Mouse (Mus musculus): Measurements from ENCODE around the gene Akap17b. TPM values are rescaled to one million over a fixed set of nuclear protein-coding genes. Genes with fewer than 3 reads are reported as not detected.
"Not testable (repeated sequence)": the region's sequence is repeated elsewhere in the genome, so short reads cannot be mapped to it uniquely, and the experiment has no call there.

Akap17b gene
- total RNA-seq (2021): 1 to 10 TPM; 1.8 to 1.9 TPM
- long read RNA-seq, experiment 1: 0 reads
- long read RNA-seq, experiment 2, full-length matches to known transcripts: 1 of 2 reads
- long read RNA-seq, experiment 2, partial matches to known transcripts: 0 of 2 reads
- long read RNA-seq, experiment 2, other reads (novel, unspliced or antisense): 1 of 2 reads

DNA sequence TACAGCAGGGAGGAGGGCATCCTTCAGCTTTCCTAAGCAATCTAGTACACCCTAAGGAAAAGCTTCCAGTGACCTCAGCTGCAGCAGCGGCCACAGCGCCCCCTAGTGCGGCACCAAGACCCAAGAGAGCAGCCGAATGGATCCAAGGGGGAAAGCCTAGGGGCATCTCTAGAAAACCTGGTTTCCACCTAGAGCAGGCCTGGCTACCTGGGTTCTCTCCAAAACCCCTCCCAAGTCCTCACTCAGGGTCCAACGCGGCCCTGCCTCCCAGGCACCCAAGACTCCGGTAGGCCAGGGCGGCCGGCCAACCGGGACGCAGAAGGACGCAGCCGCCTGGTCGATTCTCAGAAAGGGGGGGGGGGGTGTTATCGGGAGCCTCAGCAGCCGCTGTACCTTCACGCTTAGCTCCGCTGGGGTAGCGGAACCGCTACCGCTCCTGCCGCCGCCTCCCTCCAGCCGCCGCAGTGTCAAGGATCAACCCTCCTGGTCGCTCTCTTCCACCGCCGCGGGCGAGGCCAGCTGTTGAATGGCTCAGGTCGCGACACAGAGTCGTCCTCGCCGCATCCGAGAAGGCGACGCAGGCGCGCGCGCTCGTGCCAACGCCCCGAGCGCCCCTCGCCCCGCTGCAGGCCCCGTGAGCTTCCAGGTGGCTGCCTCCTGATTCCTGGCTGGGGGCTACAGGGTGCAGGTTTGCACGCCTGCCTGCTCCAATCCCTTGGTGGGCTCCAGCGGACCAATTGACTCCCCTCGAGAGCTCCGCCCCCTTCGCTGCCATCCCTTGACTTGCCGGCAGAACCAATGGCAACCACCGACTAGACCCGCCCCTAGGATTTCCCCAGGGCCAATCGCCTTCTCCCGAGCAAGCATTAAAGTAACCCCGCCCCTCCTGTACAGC is at the start of gene Akap17b:
Gene Akap17b (minus strand): TSS at position 739 of the 895 bp plus-strand sequence.
- peak; percentile 76 for DNase-seq (ENCODE audit: low spot score)

GRCm38 (mm10) chrX:36691365-36691764 is 46.2 kb upstream of the Akap17b start:
- DNase-seq (ENCODE audit: low spot score): no peak

DNA sequence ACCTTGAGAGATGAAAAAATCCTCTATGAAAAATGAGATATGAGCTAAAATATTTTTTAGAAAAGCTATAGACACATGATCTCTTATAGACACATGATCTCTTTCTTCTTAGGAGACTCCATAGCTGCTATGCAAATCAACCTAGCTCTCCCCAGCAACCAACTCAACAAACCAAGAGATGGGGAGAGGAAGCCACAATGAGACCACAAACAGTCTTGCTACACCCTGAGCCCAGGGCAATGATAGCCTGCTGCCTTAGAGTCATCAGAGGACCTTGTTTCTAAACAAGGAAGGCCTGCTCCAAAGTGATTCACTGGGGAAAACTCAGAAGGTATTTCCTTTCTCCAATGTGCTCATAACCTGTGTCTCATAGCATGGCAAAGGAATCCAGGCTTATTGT is 44.5 kb upstream of the Akap17b start:
- no peak for DNase-seq (ENCODE audit: low spot score)

GRCm38 (mm10) chrX:36676836-36677235 is 31.6 kb upstream of the Akap17b start:
- no peak for DNase-seq (ENCODE audit: low spot score)

- no peak for DNase-seq (ENCODE audit: low spot score)
Measured at GRCm38 (mm10) chrX:36672708-36673107, 27.5 kb upstream of the Akap17b start.

DNA sequence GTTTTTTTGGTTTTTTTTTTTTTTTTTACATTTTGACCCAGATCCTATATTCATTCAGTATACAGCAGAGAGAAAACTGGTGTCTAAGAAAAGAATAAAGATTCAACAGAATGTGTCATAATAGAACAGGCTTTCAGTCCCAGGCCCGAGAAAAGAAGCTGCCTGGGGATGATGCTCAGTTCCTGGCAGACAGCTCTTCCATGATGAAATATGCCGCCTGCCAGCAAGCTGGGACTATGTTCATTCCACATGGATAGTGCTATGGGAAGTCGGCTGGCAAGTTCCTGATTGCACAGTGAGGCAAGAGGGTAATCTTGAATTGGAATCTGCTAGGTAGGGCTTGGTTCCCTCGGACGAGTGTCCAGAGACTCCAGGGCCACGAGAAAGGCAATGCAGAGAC is 5.1 kb downstream of the Akap17b start:
- no peak for DNase-seq (ENCODE audit: low spot score)

DNA sequence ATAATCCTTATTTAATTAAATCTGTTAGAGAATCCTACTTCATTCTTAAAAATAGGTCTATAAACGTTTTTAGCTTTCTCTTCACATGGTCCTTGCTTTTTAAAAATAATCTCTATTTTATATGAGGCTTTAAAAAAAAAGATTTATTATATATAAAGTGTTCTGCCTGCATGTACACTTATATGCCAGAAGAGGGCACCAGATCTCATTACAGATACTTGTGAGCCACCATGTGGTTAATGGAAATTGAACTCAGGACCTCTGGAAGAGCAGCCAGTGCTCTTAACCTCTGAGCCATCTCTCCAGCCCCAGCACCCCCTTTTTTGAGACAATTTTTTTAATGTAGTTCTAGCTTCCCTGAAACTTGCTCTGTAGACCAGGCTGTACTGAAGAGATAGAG is 14.4 kb downstream of the Akap17b start:
- DNase-seq (ENCODE audit: low spot score): no peak

DNA sequence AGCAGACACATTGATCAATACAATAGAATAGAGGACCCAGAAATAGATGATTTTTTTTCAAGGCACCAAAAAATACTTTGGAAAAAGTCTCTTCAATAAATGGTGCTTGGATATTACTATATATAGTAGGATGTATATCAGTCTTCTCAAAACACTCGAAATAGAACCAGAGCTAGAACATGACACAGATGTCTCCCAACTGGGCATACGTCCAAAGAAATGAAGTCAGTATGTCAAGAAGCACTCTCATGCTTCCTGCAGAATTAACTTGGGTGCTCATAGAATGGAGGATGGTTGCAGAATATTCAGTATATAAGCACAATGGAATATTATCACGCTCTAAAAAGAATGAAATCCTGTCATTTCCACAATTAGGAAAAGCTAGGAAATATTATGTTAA is 17.1 kb downstream of the Akap17b start:
- no peak for DNase-seq (ENCODE audit: low spot score)

- DNase-seq (ENCODE audit: low spot score): no peak
Measured at GRCm38 (mm10) chrX:36609117-36609516, 36.1 kb downstream of the Akap17b start.

- DNase-seq (ENCODE audit: low spot score): no peak
Measured at GRCm38 (mm10) chrX:36604040-36604439, 41.2 kb downstream of the Akap17b start.

- no peak for DNase-seq (ENCODE audit: low spot score)
Measured at GRCm38 (mm10) chrX:36602926-36603325, 42.3 kb downstream of the Akap17b start.

DNA sequence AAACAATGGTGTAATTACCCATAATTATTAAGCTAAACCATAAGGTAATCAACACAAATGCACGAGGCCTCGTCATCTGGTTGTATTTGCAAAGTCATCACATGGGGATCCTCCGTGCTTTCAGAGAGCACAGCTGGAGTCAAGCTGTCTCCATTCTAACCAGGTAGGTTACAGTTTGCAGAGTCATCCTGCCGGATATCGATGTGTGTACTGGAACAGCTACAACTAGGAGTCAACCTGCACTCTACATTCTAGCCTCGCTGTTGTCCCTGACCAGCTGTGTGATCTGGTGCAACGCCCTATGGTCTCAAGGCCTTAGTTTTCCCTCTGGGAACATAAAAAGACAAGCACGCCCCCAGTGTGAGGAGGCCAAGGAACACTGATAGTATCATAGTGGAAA is 45.1 kb downstream of the Akap17b start:
- DNase-seq (ENCODE audit: low spot score): peak; percentile 9

- DNase-seq (ENCODE audit: low spot score): no peak
Measured at GRCm38 (mm10) chrX:36599656-36600055, 45.5 kb downstream of the Akap17b start.

DNA sequence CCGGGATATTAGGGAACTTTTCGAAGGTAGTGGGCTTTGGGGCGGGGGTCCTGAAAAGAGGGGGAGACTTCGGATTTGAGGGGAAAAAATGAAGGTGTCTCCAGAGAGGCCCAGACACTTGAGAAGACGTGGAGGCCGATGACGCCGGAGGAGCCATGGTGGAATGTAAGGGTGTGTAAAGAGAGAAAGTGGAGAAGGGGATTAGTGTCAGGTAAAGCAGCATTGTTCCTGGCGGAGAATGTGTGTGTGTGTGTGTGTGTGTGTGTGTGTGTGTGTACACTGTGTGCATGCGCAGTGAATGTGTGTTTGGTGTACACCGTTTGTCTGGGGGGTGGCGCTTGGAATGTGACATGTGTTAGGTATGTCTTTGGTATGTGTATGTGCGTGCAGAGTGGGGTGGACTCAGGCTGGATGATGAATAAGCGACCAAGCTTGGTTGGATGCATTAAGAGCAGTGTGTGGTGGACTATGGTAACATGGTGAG is 46.3 kb downstream of the Akap17b start:
- no peak for DNase-seq (ENCODE audit: low spot score)

- no peak for DNase-seq (ENCODE audit: low spot score)
Measured at GRCm38 (mm10) chrX:36598390-36598810, 46.8 kb downstream of the Akap17b start.

DNA sequence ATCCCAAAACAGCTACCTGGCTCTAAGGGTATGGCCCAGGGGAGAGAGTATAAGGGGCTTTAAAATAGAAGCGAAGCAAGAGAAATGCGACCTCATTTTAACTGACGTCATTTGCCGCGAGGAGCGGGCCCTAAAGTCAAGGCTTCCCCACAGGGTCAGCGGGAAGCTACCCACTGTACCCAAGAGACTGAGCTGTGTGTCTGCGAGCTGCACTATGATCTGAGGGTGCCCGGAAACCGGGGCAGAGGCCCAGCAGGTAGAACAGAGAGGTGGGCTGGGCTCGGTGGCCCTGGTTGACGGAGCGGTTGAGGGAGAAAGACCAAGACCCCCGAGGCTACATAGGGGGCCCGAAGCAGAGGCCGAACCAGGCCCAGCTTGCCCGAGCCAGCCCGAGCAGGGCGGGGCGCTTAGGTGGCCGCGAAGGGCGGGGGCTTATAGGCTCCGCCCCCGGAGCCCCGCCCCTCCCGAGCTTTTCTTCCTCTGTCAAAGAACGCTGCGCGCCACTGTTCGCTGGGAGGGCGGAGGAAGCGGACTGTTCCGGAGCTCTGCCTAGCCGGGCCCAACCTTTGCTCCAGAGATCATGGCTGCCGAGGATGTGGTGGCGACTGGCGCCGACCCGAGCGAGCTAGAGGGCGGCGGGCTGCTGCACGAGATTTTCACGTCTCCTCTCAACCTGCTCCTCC is 47.3 kb downstream of the Akap17b start, which contains the start of gene Pgrmc1:
Gene Pgrmc1 (plus strand): TSS at position 500 of the 683 bp plus-strand sequence.
- peak; percentile 70 for DNase-seq (ENCODE audit: low spot score)

DNA sequence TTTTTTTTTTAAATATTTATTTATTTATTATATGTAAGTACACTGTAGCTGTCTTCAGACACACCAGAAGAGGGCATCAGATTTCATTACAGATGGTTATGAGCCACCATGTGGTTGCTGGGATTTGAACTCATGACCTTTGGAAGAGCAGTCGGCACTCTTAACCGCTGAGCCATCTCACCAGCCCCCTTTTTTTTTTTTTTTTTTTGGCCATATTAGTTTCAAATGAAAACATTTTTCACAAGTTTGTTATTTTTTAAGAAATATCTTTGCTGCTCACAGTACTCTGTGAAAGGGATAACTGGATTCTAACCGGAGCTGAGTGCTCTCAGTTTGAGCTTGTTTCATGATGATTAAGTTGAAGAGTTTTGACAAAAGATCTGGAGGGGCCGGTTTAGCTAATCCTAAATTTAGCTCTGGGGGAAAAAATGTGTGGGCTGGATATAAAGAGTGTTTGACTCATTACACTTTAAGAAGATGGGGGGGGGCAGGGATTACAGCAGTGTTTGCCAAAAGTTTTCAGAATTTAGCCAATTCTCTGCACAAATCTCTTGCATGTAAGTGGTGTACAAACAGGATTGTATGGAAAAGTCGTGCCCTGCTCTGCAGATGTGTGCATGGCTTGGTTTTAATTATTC is 48.6 kb downstream of the Akap17b start:
- not testable (repeated sequence) for DNase-seq (ENCODE audit: low spot score)

- no peak for DNase-seq (ENCODE audit: low spot score)
Measured at GRCm38 (mm10) chrX:36595247-36595646, 49.9 kb downstream of the Akap17b start.

DNA sequence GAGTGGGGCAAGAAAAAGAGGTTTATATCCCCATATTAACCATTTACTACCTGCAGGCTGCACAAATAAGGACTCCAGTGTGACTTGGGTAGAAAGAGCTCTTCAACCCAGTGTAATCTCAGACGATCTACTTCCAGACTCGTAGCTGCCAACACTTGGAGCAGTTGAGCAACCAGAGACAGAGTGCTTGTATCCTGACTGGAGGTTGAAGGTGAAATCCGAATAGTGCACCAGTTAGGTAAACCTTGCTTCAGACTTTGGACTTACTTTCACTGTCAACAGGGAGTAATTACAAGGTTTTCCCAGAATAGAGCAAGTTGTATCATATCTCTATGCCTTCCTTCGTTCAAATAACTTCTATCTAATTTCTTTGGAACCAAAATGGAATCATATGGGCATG is 53.7 kb downstream of the Akap17b start:
- DNase-seq (ENCODE audit: low spot score): no peak

GRCm38 (mm10) chrX:36591120-36591519 is 54.1 kb downstream of the Akap17b start:
- DNase-seq (ENCODE audit: low spot score): no peak

DNA sequence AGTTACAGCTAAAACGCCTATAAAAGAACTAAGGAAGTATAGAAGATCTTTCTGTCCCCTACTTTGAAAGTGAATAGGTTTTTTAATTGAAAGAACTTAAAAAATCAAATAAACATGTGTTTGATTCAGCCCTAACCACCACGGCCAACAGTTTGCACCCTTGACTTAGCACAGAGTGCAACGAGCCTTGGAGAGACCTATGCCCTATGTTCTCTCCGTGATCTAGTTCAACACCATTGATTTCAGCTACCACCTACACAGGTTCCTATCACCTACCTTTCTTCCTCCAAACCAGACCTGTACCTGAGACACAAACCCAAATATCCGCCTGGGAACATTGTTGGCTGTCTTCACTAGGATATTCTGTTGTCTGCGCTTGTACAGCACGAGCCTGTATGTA is 54.9 kb downstream of the Akap17b start:
- DNase-seq (ENCODE audit: low spot score): no peak
